Mouse (Mus musculus) large intestine, adult 2 months (tissue): Measurements from ENCODE around the gene Snx18. TPM values are rescaled to one million over a fixed set of nuclear protein-coding genes. Genes with fewer than 3 reads are reported as not detected.

ENCODE experiments used
- DNase-seq: peaks from one replicate; pipeline ENCODE4 v3.0.0-alpha.2; 2012; ENCODE audit warnings: low read depth, low spot score
- WGBS: fragments of 180-500 bp; shearing (Covaris S2); methylation state at CpG from one replicate; pipeline ENCODE4 v1.1.7; 2018; 5-methylcytosine and 5-hydroxymethylcytosine counted together
- polyA plus RNA-seq: library from polyadenylated mRNA; depleted of rRNA; stranded (reverse); fragments of >200 nt; gene quantifications from 2 replicates; pipeline ENCODE4 v1.2.3, GENCODE M21; 2012; rRNA removed

Gene Snx18
- polyA plus RNA-seq, 1 experiment: 7.2 TPM

DNA sequence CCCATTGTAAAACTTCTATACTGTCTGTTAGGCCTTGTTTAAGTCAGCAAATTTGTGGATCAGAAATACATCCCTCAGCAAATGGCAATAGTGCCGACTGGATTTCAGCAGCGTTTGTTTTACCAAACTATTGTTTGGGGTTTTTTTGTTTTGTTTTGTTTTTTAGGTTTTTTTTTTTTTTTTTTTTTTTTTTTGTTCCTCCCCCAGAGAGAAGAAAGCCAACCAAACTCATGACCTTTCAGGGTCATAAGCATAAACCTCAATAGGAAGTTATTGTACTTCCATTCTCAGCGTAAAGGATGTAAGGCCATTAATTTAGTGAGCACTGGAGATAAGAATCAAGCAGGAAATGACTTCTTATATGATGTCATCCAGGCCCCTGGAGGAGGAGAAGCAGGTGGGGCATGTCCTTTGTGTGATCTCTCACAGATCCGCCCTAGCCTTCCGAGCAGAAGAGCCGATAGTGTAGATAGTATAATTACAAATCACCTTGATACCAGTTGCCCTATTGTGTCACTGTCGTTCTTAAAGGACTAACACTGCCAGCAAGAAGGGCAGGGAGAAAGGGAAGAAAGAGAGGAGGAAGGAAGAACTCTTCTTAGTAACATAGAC, 38.5 kb downstream of the Snx18 start:
- WGBS: 36% methylated on average over 7 of the region's 7 CpGs
- no peak for DNase-seq

DNA sequence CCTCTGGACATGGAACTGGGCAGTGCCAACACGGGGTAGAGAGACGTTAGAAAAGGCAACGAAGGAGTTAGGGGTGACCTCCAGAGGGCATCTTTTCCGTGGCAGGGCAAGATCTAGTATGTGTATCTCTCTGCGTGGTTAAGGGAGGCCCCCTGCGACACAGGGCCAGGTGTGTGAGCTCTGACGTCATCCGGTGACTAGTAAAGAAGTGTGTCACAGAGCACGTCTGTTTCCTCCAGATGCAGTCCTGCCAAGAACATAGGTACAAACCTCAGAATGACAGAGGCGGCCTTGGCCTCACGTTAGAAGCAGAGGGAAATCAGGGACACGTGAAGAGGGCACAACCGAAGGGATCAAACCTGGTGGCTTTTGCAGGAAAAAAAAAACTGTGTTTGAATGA, 44.1 kb downstream of the Snx18 start:
- DNase-seq: no peak
- 71% methylated on average over 13 of the region's 13 CpGs for WGBS

DNA sequence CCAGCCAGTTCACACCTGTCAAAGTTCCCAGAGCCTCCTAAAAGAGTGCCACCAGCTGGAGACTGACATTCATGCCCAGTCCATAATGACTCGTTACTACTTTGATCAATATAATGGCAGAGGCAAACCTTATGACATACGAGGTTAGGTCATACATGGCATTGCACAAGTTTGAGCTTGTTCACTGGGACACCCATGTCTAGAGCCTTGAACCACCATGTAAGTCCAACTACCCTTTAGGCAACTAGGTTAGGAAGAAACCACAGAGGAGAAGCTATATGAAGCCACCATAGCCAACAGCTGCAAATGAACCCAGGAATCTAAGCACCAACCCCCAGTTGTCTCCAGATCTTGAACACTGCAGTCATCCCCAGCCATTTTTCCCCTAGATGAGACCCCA, 45.0 kb downstream of the Snx18 start:
- 87% methylated on average over 2 of the region's 2 CpGs for WGBS
- DNase-seq: no peak

DNA sequence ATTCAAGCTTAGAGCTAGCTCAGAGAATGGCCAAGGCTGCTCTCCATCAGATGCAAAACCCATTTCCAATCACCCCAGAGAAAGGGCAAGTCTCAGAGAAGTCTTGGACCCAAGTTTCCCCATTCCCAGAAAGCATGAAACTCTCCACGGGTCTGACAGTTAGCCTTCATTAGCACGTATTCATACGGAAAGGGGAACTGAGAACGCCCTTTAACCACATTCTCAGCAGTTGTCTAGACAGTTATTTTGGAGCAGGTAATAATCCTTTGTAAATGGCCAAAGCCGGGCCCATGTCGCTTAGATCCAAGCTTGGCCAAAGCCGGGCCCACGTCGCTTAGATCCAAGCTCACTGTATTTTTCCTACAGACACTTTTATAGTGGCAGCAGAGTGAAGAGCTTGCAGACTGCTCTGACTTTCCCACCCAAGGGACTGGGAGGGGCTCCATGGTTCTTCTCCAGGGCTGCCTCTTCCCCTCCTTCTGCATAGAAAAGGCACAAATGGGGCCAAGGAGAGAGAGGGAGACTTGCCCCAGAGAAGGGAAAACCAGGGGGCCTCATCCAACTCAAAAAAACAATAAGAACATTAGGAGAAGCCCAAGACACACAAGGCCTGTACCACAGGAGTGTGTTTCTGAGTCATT, 46.2 kb downstream of the Snx18 start:
- WGBS: 67% methylated on average over 9 of the region's 9 CpGs
- no peak for DNase-seq

DNA sequence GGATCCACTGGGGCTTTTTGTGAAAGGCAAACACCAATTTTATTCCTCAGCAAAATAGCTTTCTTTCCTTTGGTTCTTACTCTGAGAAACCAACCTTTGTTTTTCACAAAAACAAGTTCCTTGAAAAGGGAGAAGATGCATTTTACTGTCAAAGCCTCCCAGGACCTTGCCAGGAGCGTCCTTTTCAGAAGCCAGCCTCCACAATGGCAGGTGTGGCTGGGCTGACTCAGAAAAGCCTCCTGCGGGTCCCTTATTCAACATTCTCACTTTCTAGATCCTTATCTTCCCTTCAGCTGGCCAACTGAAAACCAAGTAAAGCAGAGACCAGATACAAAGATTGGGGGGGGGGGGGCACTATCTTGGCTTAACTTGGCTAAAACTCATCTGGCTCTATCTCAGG, 48.8 kb downstream of the Snx18 start:
- 32% methylated on average over 2 of the region's 2 CpGs for WGBS
- DNase-seq: no peak

DNA sequence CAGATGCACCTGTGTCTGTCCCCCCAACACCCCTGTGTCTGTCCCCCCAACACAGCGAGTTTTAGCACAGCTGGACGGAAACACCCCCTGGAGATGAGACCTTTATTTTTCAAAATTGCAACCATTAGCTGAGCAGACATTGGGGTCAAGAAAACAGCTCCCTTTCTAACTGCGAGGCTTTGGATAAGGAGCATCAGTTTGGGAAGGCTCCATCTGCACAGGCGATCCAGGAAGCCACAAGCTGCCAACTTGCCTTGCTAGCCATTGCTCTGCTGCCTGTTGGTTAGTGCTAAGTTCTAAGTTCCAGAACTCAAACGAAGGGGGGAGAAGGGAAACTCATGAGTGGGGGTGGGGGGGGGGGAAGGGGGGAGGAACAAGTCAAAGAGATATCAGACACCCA, 51.4 kb downstream of the Snx18 start:
- WGBS: 71% methylated on average over 5 of the region's 5 CpGs
- DNase-seq: no peak

DNA sequence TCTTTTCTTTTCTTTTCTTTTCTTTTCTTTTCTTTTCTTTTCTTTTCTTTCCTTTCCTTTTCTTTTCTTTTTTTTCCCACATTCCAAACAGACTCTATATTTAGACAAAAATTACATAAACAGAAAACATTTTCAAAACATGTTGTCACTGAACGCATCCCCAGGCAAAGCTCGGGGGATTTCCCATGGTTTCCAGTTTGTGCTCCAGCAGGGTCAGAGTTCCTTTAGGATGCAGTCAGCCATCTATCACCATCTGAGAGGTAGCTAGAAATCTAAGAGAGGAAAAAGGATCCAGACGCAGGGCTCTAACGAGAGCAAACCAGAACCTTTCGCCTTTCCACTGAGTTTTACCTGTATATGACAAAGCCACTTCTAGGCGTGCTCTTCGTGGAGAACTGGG, 52.0 kb downstream of the Snx18 start:
- no peak for DNase-seq
- 86% methylated on average over 7 of the region's 7 CpGs for WGBS

DNA sequence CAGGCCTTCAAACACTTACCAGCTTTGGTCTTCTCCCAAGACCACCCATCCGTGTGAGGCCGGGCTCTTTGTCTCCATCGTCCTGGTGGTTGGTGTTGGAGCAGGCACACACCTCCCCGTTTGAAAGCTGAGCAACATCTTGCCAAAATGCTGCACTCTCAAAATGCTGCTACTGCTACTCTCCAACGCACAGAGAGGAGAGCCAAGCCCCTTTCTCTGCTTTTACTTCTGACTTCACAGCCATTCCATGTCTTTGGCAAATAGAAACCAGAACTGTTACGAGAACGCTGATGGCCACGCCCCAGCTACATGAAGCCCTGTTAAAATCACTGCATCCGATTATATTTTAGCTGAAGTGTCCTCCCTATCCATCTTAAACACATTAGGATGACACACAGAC, 58.7 kb downstream of the Snx18 start:
- DNase-seq: no peak

DNA sequence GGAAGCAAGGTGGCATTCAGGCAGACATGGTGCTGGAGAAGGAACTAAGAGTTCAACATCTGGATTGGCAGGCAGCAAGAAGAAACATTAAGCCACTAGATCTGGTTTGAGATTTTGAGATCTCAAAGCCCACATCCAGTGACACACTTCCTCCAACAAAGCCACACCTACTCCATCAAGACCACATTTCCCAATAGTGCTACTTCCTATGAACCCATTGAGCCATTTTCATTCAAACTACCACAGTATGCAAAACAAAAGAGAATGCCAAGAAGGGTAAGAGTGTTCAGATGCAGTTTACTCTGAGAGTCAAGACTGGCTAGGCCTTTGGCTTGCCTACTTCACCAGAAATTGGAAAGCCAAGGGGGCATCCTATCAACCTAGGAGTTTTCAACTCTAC, 61.8 kb downstream of the Snx18 start:
- no peak for DNase-seq

More for the DNA sequence above, 58.7 kb downstream of the Snx18 start:
- WGBS: 58% methylated on average over 9 of the region's 9 CpGs

DNA sequence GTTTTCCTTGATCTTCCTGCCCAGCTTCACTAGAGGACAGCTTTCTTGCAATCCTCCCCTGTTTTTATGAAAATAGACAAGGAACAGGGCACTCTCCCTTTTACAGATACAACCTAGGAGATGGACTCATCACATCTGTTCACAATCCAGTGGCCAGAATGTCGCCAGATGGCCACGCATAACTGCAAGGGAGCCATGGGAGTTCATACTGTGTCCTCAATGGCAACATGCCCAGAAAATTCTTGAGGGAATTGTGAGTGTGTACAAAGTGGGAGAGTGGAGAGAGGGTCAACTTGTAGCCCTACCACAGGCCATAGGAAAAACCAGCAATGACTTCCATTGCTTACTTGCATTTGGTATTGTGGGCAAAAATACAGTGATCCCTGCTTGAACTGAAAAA, 63.1 kb downstream of the Snx18 start:
- no peak for DNase-seq
- WGBS: 69% methylated on average over 2 of the region's 2 CpGs

DNA sequence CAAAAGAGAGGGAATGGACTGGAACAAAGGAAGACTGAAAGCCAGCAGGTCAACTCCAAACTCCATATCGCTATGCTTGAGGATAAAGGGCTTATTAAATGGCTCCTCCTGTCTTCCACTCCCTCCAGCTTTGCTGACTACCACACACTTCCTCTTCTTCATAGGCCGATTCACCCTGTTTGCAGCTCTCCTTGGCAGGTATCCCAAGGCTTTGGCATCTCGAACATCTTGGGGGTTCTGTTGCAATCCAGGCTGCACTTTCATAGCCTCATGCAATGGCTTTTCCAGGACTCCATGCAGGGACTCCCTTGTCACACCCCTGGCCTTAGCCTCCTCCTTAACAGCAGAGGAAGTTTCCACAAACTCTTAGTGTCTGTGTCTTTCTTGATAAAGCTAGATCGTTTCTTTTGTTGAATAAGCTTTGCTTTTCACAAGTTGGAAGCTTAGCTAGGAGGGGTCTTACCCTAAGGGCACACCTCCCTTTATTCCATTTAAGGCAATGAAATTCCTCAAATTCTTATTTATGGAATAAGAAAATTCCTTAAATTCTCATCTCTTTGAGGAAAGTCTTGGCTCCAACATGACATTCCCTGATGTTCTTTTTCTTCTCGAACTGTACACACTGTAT, 64.6 kb downstream of the Snx18 start:
- DNase-seq: no peak
- 65% methylated on average over 5 of the region's 5 CpGs for WGBS

DNA sequence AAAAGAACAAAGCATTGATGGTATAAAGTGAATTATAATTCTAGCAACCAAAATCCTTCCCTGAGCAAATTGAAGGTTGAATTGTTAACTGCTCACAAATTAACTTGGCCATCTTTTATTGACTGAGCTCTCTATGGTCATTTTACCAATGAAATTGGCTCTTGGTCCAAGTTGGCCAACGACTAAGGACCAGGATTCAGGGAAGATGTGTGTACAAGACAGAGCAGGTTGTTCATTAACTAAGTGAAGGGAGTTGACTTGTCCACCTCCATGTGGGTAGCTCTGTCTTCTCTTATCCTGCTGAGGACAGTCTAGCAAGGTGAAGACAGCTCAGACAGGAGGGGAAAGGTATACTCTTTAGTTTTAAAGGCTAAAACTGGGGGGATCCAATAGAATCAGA, 66.0 kb downstream of the Snx18 start:
- no peak for DNase-seq
- WGBS: 42% methylated on average over 1 of the region's 1 CpGs

DNA sequence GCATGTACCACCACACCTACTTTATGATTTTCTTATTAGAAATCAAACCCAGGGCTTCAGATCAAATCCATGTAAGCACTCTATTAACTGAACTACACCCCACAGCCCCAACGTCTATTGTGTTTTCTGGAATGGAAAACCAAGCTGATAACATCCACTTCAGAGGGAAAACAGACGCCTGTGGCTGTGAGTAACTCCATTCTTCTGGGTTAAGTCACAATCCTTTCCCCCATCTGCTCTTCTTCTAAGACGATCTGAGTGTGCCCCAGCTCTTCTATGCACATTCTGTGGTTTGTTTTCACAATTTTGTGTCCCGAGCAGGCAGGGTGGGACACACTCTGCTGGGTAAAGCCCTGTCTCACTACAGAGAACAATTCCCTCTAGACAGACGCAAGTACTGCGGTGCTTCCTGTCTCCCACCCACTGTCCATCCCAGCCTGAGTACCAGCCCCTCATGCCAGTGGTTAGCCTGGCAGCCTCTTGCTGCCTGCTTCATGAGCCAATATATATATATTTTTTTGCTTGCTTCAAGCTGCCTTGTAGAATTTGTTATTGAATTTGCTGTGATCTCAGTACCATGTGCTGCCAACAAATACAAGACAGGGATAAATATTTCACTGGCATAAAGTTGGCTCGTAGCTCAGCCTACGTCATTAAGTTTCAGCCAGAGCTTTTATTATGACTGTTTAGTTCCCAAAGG, 67.3 kb downstream of the Snx18 start:
- DNase-seq: no peak
- WGBS: 61% methylated on average over 8 of the region's 8 CpGs

DNA sequence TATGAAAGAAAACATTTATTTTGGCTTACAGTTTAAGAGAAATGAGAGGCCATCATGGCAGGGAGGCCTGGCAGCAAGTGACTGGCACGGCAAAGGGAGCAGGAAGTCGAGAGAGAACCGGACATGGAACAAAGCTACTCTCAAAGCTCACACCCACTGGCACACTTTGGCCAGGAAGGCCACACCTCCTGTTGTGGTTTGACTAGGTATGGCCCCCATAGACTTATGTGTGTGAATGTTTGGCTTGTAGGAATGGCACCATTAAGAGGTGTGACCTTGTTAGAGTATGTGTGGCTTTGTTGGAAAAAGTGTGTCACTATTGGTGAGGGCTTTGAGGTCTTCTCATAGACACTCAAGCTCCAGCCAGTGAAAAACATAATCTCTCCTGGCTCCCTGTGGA, 69.3 kb downstream of the Snx18 start:
- no peak for DNase-seq
- 70% methylated on average over 3 of the region's 3 CpGs for WGBS

DNA sequence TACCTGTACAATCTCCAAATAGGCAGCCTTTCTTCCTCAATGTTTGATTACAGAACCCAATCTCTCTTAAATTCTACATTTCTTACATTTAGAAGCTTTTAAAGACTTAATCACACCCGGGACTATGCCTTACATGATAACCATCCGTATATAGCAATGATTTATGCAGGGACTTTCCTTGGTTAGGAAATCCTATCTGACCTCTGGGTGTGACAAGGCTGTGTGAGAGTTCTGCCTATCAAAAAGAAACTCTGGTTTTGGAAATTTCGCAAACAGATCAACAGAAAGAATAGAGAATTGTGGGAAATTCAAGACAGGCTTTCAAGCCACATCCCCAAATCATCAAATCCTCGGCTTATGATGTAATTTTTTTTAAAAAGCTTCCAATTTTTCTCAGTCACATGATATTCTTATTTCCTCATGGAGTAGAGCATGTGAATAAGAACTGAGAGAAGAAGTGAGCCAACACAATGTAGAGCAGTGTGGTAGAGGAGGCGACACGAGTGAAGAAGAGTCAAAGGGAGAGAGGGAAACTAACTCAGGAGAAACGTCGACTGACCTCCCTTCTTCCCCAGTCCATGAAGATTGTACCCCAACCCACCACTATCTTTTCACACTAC, 70.4 kb downstream of the Snx18 start:
- 77% methylated on average over 8 of the region's 8 CpGs for WGBS
- DNase-seq: no peak

DNA sequence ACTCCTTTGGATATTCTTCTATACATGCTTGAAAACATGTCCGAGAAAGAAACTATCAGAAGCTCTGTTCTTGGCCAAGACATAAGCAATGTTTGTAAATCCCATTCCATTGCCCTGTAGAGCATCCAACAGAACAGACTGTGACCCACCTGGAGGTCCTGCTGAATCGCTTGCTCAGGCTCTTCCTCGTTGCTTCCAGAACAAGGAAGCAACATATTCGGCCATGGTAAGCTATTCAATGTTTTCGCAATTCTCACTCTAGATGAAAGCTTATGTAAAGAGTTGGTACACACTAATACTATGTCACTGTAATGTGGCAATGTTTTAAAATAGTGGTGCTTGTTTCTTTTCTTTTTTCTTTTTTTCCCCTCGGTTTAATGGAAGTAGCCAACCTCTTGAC, 76.0 kb downstream of the Snx18 start:
- WGBS: 82% methylated on average over 6 of the region's 6 CpGs
- DNase-seq: no peak

Other genes starting within 250 kb of the Snx18 start
- gene Hspb3, start 45.1 kb upstream of the Snx18 start, polyA plus RNA-seq: not detected in 2 replicates
- gene Arl15, start 175.9 kb upstream of the Snx18 start, polyA plus RNA-seq: 2.5 and 3.6 TPM in 2 replicates